9 mouse cellular contexts compared by ENCODE assay signal in genomic region chr12:85366271-85366670, GRCm38 (mm10). TPM values are rescaled to one million over a fixed set of nuclear protein-coding genes. Genes with fewer than 3 reads are reported as not detected.
DNase-seq lines count a peak whose midpoint lies in the region; ATAC-seq lines count a peak whose summit lies in the region.
"Had no signal": no experiment of that assay in that cellular context is flagged by ENCODE, and none has a peak within 500 bp of the region (broad histone marks: within the 10 kb centered on the region; RNA-seq: fewer than 3 reads in every experiment).

No protein-coding gene starts in this region.

- H3K4me1 ChIP-seq in midbrain, embryonic 13.5 days (replicated peaks) = peaks cover 21% of the 10 kb centered on the region; the same call in 1 of the 2 replicates
- no peaks in the 10 kb centered on the region for H3K4me1 ChIP-seq in midbrain, embryonic 11.5 days (ENCODE audit: control insufficient read depth, insufficient read depth, low read length)
- H3K4me1 ChIP-seq in liver, embryonic 12.5 days = peaks cover 51% of the 10 kb centered on the region

- no peaks in the 10 kb centered on the region for H3K27me3 ChIP-seq in midbrain, embryonic 13.5 days
- no peaks in the 10 kb centered on the region for H3K27me3 ChIP-seq in midbrain, embryonic 11.5 days (ENCODE audit: control insufficient read depth, insufficient read depth, low read length)
- no peaks in the 10 kb centered on the region for H3K27me3 ChIP-seq in liver, embryonic 12.5 days (replicated peaks)
- H3K27me3 ChIP-seq: stomach, embryonic 15.5 days had no signal

- peak; percentile 28 to 48 for DNase-seq in frontal cortex, adult 2 months (ENCODE audit: extremely low spot score in 1 of 2, low spot score in 1 of 2)
- no peak for DNase-seq in frontal cortex, postnatal 25 days (ENCODE audit: low spot score in 2 of 2)
- no peak for DNase-seq in midbrain, embryonic 11.5 days (ENCODE audit: low spot score, missing footprints)
- DNase-seq in layer of hippocampus, adult 18-20 months (ENCODE audit: low spot score in 2 of 2) = peak; percentile 37 to 65
- DNase-seq in right cerebral cortex, adult 2 months (ENCODE audit: low spot score in 2 of 2) = peak; percentile 24 to 25
- DNase-seq in urinary bladder, postnatal 25 days (ENCODE audit: low spot score) = no peak

- no peak overlapping the region for H3K9ac ChIP-seq in midbrain, embryonic 13.5 days (replicated peaks)
- no peak overlapping the region for H3K9ac ChIP-seq in midbrain, embryonic 11.5 days (ENCODE audit: low read length)
- no peak overlapping the region for H3K9ac ChIP-seq in liver, embryonic 12.5 days
- H3K9ac ChIP-seq: stomach, embryonic 15.5 days had no signal

- no peak for ATAC-seq in midbrain, embryonic 13.5 days
- ATAC-seq in midbrain, embryonic 11.5 days (ENCODE audit: low FRiP score) = no peak
- ATAC-seq in liver, embryonic 12.5 days = no peak

- H3K4me3 ChIP-seq in midbrain, embryonic 13.5 days (replicated peaks) = no peak overlapping the region
- H3K4me3 ChIP-seq in midbrain, embryonic 11.5 days (ENCODE audit: low read depth, low read length) = no peak overlapping the region
- no peak overlapping the region for H3K4me3 ChIP-seq in liver, embryonic 12.5 days
- H3K4me3 ChIP-seq: stomach, embryonic 15.5 days had no signal

- 77% methylated on average over 3 of the region's 3 CpGs for WGBS in midbrain, embryonic 13.5 days
- 94% methylated on average over 3 of the region's 3 CpGs for WGBS in midbrain, embryonic 11.5 days
- WGBS in liver, embryonic 12.5 days (ENCODE audit: insufficient replicate concordance) = 83% methylated on average over 3 of the region's 3 CpGs

- peak overlapping the region; percentile 39; the same call in 1 of the 2 replicates for H3K27ac ChIP-seq in midbrain, embryonic 13.5 days
- H3K27ac ChIP-seq in midbrain, embryonic 11.5 days (ENCODE audit: low read depth, low read length) = no peak overlapping the region
- no peak overlapping the region for H3K27ac ChIP-seq in liver, embryonic 12.5 days

- H3K4me2 ChIP-seq in midbrain, embryonic 13.5 days (replicated peaks) = no peak overlapping the region
- no peak overlapping the region for H3K4me2 ChIP-seq in midbrain, embryonic 11.5 days
- H3K4me2 ChIP-seq in liver, embryonic 12.5 days = no peak overlapping the region
- H3K4me2 ChIP-seq: stomach, embryonic 15.5 days had no signal

- H3K36me3 ChIP-seq in midbrain, embryonic 13.5 days = peaks cover 5% of the 10 kb centered on the region; the same call in 1 of the 2 replicates
- no peaks in the 10 kb centered on the region for H3K36me3 ChIP-seq in midbrain, embryonic 11.5 days (ENCODE audit: control insufficient read depth, insufficient read depth, low read length)
- peaks cover 19% of the 10 kb centered on the region for H3K36me3 ChIP-seq in liver, embryonic 12.5 days
- H3K36me3 ChIP-seq: stomach, embryonic 15.5 days had no signal

- no peaks in the 10 kb centered on the region for H3K9me3 ChIP-seq in midbrain, embryonic 13.5 days
- no peaks in the 10 kb centered on the region for H3K9me3 ChIP-seq in midbrain, embryonic 11.5 days (ENCODE audit: control insufficient read depth, low read length)
- no peaks in the 10 kb centered on the region for H3K9me3 ChIP-seq in liver, embryonic 12.5 days (replicated peaks)
- H3K9me3 ChIP-seq: stomach, embryonic 15.5 days had no signal

RNA-seq across cellular contexts. Expression of gene Tmed10, which starts 8.4 kb away (rescaled TPM):
- polyA plus RNA-seq in frontal cortex, adult 2 months (2012; rRNA removed) = 128 and 136 TPM in 2 replicates
- polyA plus RNA-seq in midbrain, embryonic 13.5 days (2015; fragmentation: Nextera tagmentation; extraction: Ambion mirVana) = 181 and 189 TPM in 2 replicates
- polyA plus RNA-seq in midbrain, embryonic 11.5 days (2014; fragmentation: Nextera tagmentation; extraction: Ambion mirVana) = 266 and 279 TPM in 2 replicates
- 100 to 1,000 TPM; 164 to 170 TPM for total RNA-seq in layer of hippocampus, adult 18-20 months (2021)
- polyA plus RNA-seq in liver, embryonic 12.5 days (2016; fragmentation: Nextera tagmentation; extraction: Ambion mirVana) = 194 and 195 TPM in 2 replicates

RNA-seq across cellular contexts. Expression of gene Nek9, which starts 27.1 kb away (rescaled TPM):
- polyA plus RNA-seq in frontal cortex, adult 2 months (2012; rRNA removed) = 33.9 and 38.0 TPM in 2 replicates
- polyA plus RNA-seq in midbrain, embryonic 13.5 days (2015; fragmentation: Nextera tagmentation; extraction: Ambion mirVana) = 12.6 and 13.5 TPM in 2 replicates
- polyA plus RNA-seq in midbrain, embryonic 11.5 days (2014; fragmentation: Nextera tagmentation; extraction: Ambion mirVana) = 10.4 and 10.6 TPM in 2 replicates
- total RNA-seq in layer of hippocampus, adult 18-20 months (2021) = 10 to 100 TPM; 34.1 to 35.2 TPM
- polyA plus RNA-seq in liver, embryonic 12.5 days (2016; fragmentation: Nextera tagmentation; extraction: Ambion mirVana) = 11.6 and 12.1 TPM in 2 replicates

Comparison
In these comparisons a context has a peak if more than half of its experiments do, and no peak if none do; other contexts are left out.
1. DNase-seq: peak in frontal cortex, adult 2 months (2 of 2), layer of hippocampus, adult 18-20 months (2 of 2) and right cerebral cortex, adult 2 months (2 of 2); none in frontal cortex, postnatal 25 days (0 of 2), midbrain, embryonic 11.5 days (single experiment) and urinary bladder, postnatal 25 days (single experiment).